Mouse (Mus musculus) liver, embryonic 18 days (tissue): ENCODE measurements around the gene Dedd2. TPM values are rescaled to one million over a fixed set of nuclear protein-coding genes. Genes with fewer than 3 reads are reported as not detected.

Experiments
- polyA plus RNA-seq: library from polyadenylated mRNA; depleted of rRNA; stranded (reverse); fragments of >200 nt; gene quantifications from 2 replicates; pipeline ENCODE4 v1.2.3, GENCODE M21; 2012; rRNA removed

Dedd2 gene
- polyA plus RNA-seq, result 21.9 and 22.7 TPM in 2 replicates

DNA sequence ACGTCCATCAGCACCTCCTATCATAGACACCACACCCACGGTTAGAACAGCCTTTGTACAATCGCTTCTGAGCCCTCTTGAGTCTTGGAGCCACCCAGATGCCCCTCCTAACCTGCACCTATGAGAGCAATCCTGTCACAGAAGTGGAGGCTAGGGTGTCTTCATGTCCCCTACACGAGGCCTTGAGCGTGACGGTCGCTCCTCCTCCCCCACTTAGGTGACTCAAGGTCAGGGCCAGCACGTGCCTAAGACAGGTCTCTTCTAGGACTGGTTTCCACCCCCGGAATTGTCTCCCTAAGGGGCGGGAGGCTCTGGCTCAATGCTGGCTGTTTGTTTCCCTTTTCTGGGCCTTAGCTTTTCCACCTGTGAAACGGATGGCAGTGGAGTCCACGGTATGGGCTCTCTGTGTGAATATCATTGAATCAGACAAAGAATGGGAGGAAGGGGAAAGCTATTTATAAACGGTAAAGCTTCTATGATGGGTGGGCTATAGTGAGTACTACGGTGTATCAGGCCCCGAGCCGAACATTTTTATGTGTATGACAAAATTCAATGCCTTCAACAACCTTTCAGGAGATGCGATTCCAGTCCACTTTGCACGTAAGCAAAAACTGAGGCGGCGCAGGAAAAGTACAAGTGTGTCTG, at the start of gene Dedd2:
Gene Dedd2, minus strand, starts transcription at position 159 of the 645 bp plus-strand sequence.

DNA sequence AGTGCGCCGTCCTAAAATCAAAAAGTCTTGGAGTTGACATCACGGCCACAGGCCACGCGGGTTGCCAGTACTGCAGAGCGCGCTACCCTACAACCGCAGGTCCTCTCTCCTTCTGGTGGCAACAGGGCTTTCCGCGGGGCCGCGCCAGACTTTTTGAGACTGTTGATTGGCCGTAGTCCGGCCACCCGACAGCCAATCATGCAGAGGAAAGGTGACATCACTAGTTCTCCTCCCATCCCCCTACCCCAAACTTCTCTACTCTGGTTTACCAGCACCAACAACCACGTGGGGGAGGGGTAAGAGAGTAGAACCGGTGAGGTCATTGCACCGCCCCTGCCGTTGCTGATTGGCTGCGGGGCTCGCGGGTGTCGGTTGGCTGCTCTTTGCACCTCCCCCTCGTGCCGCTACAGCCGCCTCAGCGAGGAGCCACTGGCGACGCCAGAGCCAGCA, 46.9 kb upstream of the Dedd2 start, which contains the start of gene Cic:
Gene Cic, plus strand, starts transcription at position 404 of the 450 bp plus-strand sequence.

DNA sequence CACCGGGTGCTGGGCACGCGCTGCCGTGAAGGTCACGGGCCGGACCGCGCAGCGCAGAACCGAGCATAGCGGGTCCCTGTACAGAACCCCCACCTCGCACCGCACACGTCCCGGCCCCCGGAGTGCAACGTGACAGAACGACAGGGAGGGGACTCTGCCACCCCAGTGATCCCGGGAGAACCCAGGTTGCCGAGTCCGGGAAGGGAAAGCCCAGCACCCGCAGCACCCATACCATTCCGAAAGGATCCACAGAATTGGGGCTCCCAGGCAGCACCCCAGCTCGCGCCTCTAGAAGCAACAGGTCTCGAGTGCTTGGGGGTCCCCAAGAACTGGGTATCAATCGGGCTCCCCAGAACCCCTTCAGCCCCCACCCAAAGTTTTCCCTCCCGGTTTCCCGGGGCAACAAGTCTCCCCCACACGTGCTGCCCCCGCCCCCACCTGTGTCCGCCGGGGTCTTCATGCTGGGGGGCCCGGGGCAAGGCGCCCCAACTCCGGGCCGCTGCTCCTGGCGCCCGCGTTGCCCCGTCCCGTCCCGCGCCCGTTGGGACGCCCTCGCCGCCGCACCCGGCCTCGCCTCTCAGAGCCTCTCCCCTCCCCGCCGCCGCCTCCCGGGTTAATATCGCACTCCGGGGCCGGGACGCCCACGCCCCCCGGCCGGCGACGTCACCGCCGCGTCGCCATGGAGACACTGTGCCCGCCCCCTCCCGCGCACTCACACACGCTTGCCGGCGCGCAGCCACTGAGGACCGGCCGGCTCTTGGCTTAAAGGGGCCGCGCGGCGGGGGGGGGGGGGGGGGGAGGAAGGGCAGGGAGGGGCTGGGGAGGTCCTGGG, 29.9 kb upstream of the Dedd2 start, which contains the start of gene Erf:
Gene Erf, minus strand, starts transcription at position 621 of the 832 bp plus-strand sequence.

DNA sequence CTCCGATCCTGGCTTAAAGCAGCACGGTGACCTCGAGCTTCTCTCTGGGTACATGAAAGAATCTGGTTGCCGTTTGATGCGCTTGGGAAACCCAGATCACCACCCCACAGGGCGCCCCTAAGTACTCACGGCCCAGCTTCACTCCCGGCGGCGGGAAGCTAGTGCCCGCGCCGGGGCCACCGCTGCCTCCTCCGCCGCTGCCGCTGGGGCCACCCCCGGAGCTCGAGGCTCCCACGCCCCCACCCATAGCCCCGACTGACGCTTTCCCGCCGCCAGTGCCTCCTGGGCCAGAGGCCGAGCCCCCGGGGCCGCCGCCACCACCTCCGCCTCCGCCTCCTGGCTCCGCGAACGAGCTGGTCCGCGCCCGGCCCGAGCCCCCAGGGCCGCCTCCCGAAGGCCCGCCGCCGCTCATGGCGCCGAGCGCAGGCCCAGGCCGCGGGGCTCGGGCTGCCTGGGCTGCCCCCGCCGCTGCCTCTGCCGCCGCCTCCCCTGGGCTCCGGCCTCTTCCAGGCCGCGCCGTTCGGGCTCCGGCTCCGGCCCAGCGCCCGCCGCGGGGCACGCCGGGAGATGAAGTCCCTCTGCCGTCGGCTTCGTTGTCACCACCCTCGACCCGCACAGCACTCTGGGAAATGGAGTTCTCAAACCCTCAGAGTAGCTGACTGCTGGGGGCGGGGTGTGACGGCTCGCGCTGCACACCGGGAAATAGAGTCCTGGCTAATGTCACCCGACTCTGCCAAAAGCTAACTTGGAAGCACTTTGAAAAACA, 17.0 kb upstream of the Dedd2 start, which contains the start of gene Gsk3a:
Gene Gsk3a, minus strand, starts transcription at position 603 of the 766 bp plus-strand sequence.

DNA sequence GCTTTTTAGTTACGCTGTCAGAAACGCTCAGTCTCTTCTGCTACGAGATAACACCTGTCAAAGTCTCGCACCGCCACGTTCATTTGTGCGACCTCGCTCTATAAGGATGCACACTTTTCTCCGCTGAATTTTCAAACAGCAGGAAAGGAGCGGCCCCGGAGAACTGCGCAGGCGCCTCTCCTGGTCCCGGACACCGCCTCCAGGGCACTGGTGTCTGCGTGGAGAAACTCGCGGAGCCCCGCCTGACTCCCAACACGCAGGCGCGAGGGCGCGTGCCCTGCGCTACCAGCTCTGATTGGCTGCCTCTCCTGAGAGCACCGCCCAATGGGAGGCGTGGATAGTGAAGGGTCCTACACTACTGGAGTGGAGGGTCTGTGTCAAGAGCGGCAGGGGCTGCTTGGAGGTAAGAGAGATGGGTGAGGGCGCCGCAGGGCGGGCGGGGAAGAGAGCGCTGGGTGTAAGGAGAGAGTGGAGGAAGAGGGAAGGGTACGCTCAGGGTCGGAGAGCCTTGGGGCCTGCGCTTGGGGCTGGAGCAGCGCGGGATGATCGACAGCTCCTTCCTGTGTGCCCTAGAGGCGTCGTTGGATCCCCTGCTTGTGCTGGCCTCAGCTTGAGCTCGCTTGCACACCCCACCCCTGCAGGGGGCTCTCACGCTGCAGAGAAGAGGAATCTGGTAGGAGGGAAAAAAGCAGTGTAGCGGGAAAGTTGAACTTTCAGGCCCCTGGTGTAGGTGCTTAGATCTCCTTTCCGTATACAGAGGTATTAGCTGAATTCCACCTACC, 878 bp upstream of the Dedd2 start, which contains the start of gene Zfp526:
Gene Zfp526, plus strand, starts transcription at position 324 of the 782 bp plus-strand sequence.

DNA sequence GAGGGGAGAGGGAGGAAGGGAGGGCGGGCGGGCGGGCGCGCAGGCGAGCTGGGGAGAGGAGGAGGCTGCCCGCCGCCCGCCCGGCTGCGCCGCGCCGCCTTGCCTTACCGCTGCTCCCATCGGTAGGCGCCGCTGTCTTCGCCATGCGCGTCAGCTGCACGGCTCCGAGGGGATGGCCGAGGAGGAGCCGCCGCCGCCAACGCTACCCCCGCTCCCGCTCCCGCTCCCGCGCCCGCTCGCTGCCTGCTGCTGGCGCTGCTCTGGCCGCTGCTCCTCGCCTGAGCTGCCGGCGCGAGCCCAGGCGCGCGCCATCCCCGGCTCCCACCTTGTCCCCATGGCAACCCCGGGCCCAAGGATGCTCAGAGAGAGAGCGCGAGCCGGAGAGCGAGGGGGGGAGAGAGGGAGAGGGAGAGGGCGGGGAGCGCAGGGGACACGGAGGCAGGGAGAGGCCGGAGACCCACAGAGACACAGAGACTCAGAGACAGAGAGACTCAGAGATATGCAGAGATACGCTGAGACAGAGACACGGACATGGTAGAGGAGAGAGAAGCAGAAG, 40.7 kb downstream of the Dedd2 start, which contains the start of gene Pou2f2:
Gene Pou2f2, minus strand, starts transcription at position 121 of the 556 bp plus-strand sequence.

Other genes with a start within 250 kb of the Dedd2 start
- 84.6 and 89.7 TPM in 2 replicates for gene Rabac1, start 247.9 kb downstream of the Dedd2 start, polyA plus RNA-seq
- gene Atp1a3, start 214.7 kb downstream of the Dedd2 start, polyA plus RNA-seq, result 0.66 and 0.78 TPM in 2 replicates
- gene Grik5, start 148.3 kb downstream of the Dedd2 start, polyA plus RNA-seq, result 5.0 and 6.4 TPM in 2 replicates
- 8.8 and 10.5 TPM in 2 replicates for gene Zfp574, start 148.0 kb downstream of the Dedd2 start, polyA plus RNA-seq
- gene Pou2f2, start 40.9 kb downstream of the Dedd2 start, polyA plus RNA-seq, result 0.78 and 1.2 TPM in 2 replicates
- gene Zfp526, start 810 bp upstream of the Dedd2 start, polyA plus RNA-seq, result 3.0 and 3.4 TPM in 2 replicates
- gene Gsk3a, start 17.2 kb upstream of the Dedd2 start, polyA plus RNA-seq, result 36.1 and 41.2 TPM in 2 replicates
- 8.3 and 9.0 TPM in 2 replicates for gene Erf, start 30.1 kb upstream of the Dedd2 start, polyA plus RNA-seq
- gene Cic, start 47.1 kb upstream of the Dedd2 start, polyA plus RNA-seq, result 10.4 and 13.0 TPM in 2 replicates
- gene Pafah1b3, start 77.4 kb upstream of the Dedd2 start, polyA plus RNA-seq, result 25.4 and 28.3 TPM in 2 replicates
- gene Prr19, start 80.8 kb upstream of the Dedd2 start, polyA plus RNA-seq, result 0.02 and 0.05 TPM in 2 replicates
- 0.05 and 0.08 TPM in 2 replicates for gene Tmem145, start 85.5 kb upstream of the Dedd2 start, polyA plus RNA-seq
- gene Megf8, start 96.5 kb upstream of the Dedd2 start, polyA plus RNA-seq, result 1.1 and 1.4 TPM in 2 replicates
- not detected in 2 replicates for gene Cnfn, start 149.1 kb upstream of the Dedd2 start, polyA plus RNA-seq
- 4.2 and 4.6 TPM in 2 replicates for gene Lipe, start 178.1 kb upstream of the Dedd2 start, polyA plus RNA-seq
- gene Cxcl17, start 192.3 kb upstream of the Dedd2 start, polyA plus RNA-seq, result not detected in 2 replicates